Mouse (Mus musculus): Measurements from ENCODE around the gene Lhcgr. TPM values are rescaled to one million over a fixed set of nuclear protein-coding genes. Genes with fewer than 3 reads are reported as not detected.

Gene Lhcgr
- polyA plus RNA-seq, 1 experiment, result not detected

GRCm38 (mm10) chr17:88752827-88753471 lies 38.8 kb downstream of the Lhcgr start:
- Histone ChIP-seq H3K27ac (ENCODE audit: insufficient read depth, low read depth, low read length) (no peak overlapping the region), H3K4me1 (ENCODE audit: control insufficient read depth, insufficient read depth, low read length) (no peaks in the 10 kb centered on the region), H3K4me3 (ENCODE audit: insufficient read depth, low read length) (no peak overlapping the region)
- TF ChIP-seq POLR2A (IDR thresholded peaks at IDR 0.05; ENCODE audit: borderline replicate concordance, low read depth, low read length), result no peak
- no peak for TF ChIP-seq CTCF (IDR thresholded peaks at IDR 0.05; ENCODE audit: low read depth, low read length)

- Histone ChIP-seq H3K4me1 (ENCODE audit: control insufficient read depth, insufficient read depth, low read length) (no peaks in the 10 kb centered on the region), H3K27ac (ENCODE audit: insufficient read depth, low read depth, low read length) (no peak overlapping the region), H3K4me3 (ENCODE audit: insufficient read depth, low read length) (no peak overlapping the region)
- TF ChIP-seq CTCF (IDR thresholded peaks at IDR 0.05; ENCODE audit: low read depth, low read length) (no peak), POLR2A (IDR thresholded peaks at IDR 0.05; ENCODE audit: borderline replicate concordance, low read depth, low read length) (no peak)
These were observed 42.1 kb downstream of the Lhcgr start for GRCm38 (mm10) chr17:88749646-88750045.

- Histone ChIP-seq H3K4me1 (ENCODE audit: control insufficient read depth, insufficient read depth, low read length) (no peaks in the 10 kb centered on the region), H3K27ac (ENCODE audit: insufficient read depth, low read depth, low read length) (no peak overlapping the region), H3K4me3 (ENCODE audit: insufficient read depth, low read length) (no peak overlapping the region)
- TF ChIP-seq POLR2A (IDR thresholded peaks at IDR 0.05; ENCODE audit: borderline replicate concordance, low read depth, low read length) (no peak), CTCF (IDR thresholded peaks at IDR 0.05; ENCODE audit: low read depth, low read length) (no peak)
These were observed 85.5 kb downstream of the Lhcgr start for GRCm38 (mm10) chr17:88706231-88706649.

GRCm38 (mm10) chr17:88703112-88703511 lies 88.7 kb downstream of the Lhcgr start:
- TF ChIP-seq POLR2A (IDR thresholded peaks at IDR 0.05; ENCODE audit: borderline replicate concordance, low read depth, low read length), result no peak
- no peak for TF ChIP-seq CTCF (IDR thresholded peaks at IDR 0.05; ENCODE audit: low read depth, low read length)
- Histone ChIP-seq H3K4me3 (ENCODE audit: insufficient read depth, low read length) (no peak overlapping the region), H3K4me1 (ENCODE audit: control insufficient read depth, insufficient read depth, low read length) (no peaks in the 10 kb centered on the region), H3K27ac (ENCODE audit: insufficient read depth, low read depth, low read length) (no peak overlapping the region)

GRCm38 (mm10) chr17:88702345-88702744 lies 89.4 kb downstream of the Lhcgr start:
- TF ChIP-seq CTCF (IDR thresholded peaks at IDR 0.05; ENCODE audit: low read depth, low read length) (no peak), POLR2A (IDR thresholded peaks at IDR 0.05; ENCODE audit: borderline replicate concordance, low read depth, low read length) (no peak)
- no peak overlapping the region for H3K27ac ChIP-seq (ENCODE audit: insufficient read depth, low read depth, low read length)
- no peaks in the 10 kb centered on the region for H3K4me1 ChIP-seq (ENCODE audit: control insufficient read depth, insufficient read depth, low read length)
- no peak overlapping the region for H3K4me3 ChIP-seq (ENCODE audit: insufficient read depth, low read length)

GRCm38 (mm10) chr17:88700901-88701300 lies 90.9 kb downstream of the Lhcgr start:
- Histone ChIP-seq H3K4me3 (ENCODE audit: insufficient read depth, low read length) (no peak overlapping the region), H3K4me1 (ENCODE audit: control insufficient read depth, insufficient read depth, low read length) (no peaks in the 10 kb centered on the region), H3K27ac (ENCODE audit: insufficient read depth, low read depth, low read length) (no peak overlapping the region)
- no peak for TF ChIP-seq POLR2A (IDR thresholded peaks at IDR 0.05; ENCODE audit: borderline replicate concordance, low read depth, low read length)
- no peak for TF ChIP-seq CTCF (IDR thresholded peaks at IDR 0.05; ENCODE audit: low read depth, low read length)

GRCm38 (mm10) chr17:88696656-88697333 lies 95.0 kb downstream of the Lhcgr start:
- Histone ChIP-seq H3K4me1 (ENCODE audit: control insufficient read depth, insufficient read depth, low read length) (no peaks in the 10 kb centered on the region), H3K27ac (ENCODE audit: insufficient read depth, low read depth, low read length) (no peak overlapping the region), H3K4me3 (ENCODE audit: insufficient read depth, low read length) (no peak overlapping the region)
- TF ChIP-seq POLR2A (IDR thresholded peaks at IDR 0.05; ENCODE audit: borderline replicate concordance, low read depth, low read length) (no peak), CTCF (IDR thresholded peaks at IDR 0.05; ENCODE audit: low read depth, low read length) (no peak)

- Histone ChIP-seq H3K4me1 (ENCODE audit: control insufficient read depth, insufficient read depth, low read length) (no peaks in the 10 kb centered on the region), H3K27ac (ENCODE audit: insufficient read depth, low read depth, low read length) (no peak overlapping the region)
- TF ChIP-seq POLR2A (IDR thresholded peaks at IDR 0.05; ENCODE audit: borderline replicate concordance, low read depth, low read length), result no peak
- no peak for TF ChIP-seq CTCF (IDR thresholded peaks at IDR 0.05; ENCODE audit: low read depth, low read length)
These were observed 103.6 kb downstream of the Lhcgr start for GRCm38 (mm10) chr17:88688226-88688625.

GRCm38 (mm10) chr17:88675310-88676309 lies 116.2 kb downstream of the Lhcgr start:
- TF ChIP-seq POLR2A (IDR thresholded peaks at IDR 0.05; ENCODE audit: borderline replicate concordance, low read depth, low read length) (no peak), CTCF (IDR thresholded peaks at IDR 0.05; ENCODE audit: low read depth, low read length) (no peak)
- Histone ChIP-seq H3K4me1 (ENCODE audit: control insufficient read depth, insufficient read depth, low read length) (no peaks in the 10 kb centered on the region), H3K4me3 (ENCODE audit: insufficient read depth, low read length) (no peak overlapping the region), H3K27ac (ENCODE audit: insufficient read depth, low read depth, low read length) (no peak overlapping the region)

More at GRCm38 (mm10) chr17:88688226-88688625, 103.6 kb downstream of the Lhcgr start:
- no peak overlapping the region for H3K4me3 ChIP-seq (ENCODE audit: insufficient read depth, low read length)
